Mouse (Mus musculus) embryonic facial prominence, embryonic 13.5 days (tissue): ENCODE measurements at regions not wholly inside any gene's neighbourhood (a gene's known extent, or its start where the extent isn't known, plus 50 kb on each side); places are given as distances from the start of the nearest gene placed in this dataset.

ENCODE experiments used
- ATAC-seq: fragments of 200-750 bp; cut with Nextera tagmentation; 2 replicates; pipeline ENCODE4 v1.8.0; 2017; ENCODE audit warnings: low read depth; ENCODE audit not compliant: insufficient number of reproducible peaks, insufficient read depth, low FRiP score, low TSS enrichment
- H3K27ac ChIP-seq: fragments of 300-500 bp; sonication (generic); 2 replicates; pipeline ENCODE4 v1.5.1; 2015; ENCODE audit warnings: moderate library complexity, mild to moderate bottlenecking, inconsistent platforms
- H3K27me3 ChIP-seq: fragments of 300-500 bp; sonication (generic); 2 replicates; pipeline ENCODE4 v1.6.1; 2015; ENCODE audit warnings: mild to moderate bottlenecking, inconsistent platforms
- H3K36me3 ChIP-seq: fragments of 300-500 bp; sonication (generic); 2 replicates; pipeline ENCODE4 v1.6.1; 2015; ENCODE audit warnings: mild to moderate bottlenecking, inconsistent platforms
- H3K4me1 ChIP-seq: fragments of 300-500 bp; sonication (generic); 2 replicates; pipeline ENCODE4 v1.6.1; 2015; ENCODE audit warnings: inconsistent platforms
- H3K4me2 ChIP-seq: fragments of 300-500 bp; sonication (generic); 2 replicates; pipeline ENCODE4 v1.6.1; 2015; ENCODE audit warnings: moderate library complexity, mild to moderate bottlenecking, inconsistent platforms
- H3K4me3 ChIP-seq: fragments of 300-500 bp; sonication (generic); 2 replicates; pipeline ENCODE4 v1.5.1; 2015; ENCODE audit warnings: mild to moderate bottlenecking, inconsistent platforms
- H3K9ac ChIP-seq: fragments of 300-500 bp; sonication (generic); 2 replicates; pipeline ENCODE4 v1.6.1; 2015; ENCODE audit warnings: mild to moderate bottlenecking, inconsistent platforms
- H3K9me3 ChIP-seq: fragments of 300-500 bp; sonication (generic); 2 replicates; pipeline ENCODE4 v1.6.1; 2016; ENCODE audit warnings: inconsistent platforms
- WGBS: fragments of 180-500 bp; shearing (Covaris S2); methylation state at CpG from one replicate; pipeline ENCODE4 v1.1.7; 2015; ENCODE audit warnings: mixed read lengths; 5-methylcytosine and 5-hydroxymethylcytosine counted together

GRCm38 (mm10) chr4:87718166-87718805, 314.9 kb downstream of the Mllt3 start:
- H3K4me3 ChIP-seq, result no peak overlapping the region
- H3K36me3 ChIP-seq, result no peaks in the 10 kb centered on the region
- H3K4me1 ChIP-seq, result peaks cover 12% of the 10 kb centered on the region; the same call in 1 of the 2 replicates
- H3K27ac ChIP-seq, result no peak overlapping the region
- no peak overlapping the region for H3K4me2 ChIP-seq
- no peak for ATAC-seq
- no peaks in the 10 kb centered on the region for H3K9me3 ChIP-seq
- WGBS, result 48% methylated on average over 9 of the region's 9 CpGs
- H3K9ac ChIP-seq, result no peak overlapping the region
- 0 out of 2 replicates have a peak, but pooled peaks cover 2% of the 10 kb centered on the region for H3K27me3 ChIP-seq

GRCm38 (mm10) chr4:87715212-87715933, 317.8 kb downstream of the Mllt3 start:
- Histone ChIP-seq H3K9me3 (no peaks in the 10 kb centered on the region), H3K36me3 (no peaks in the 10 kb centered on the region), H3K4me2 (no peak overlapping the region), H3K27me3 (no peaks in the 10 kb centered on the region), H3K9ac (no peak overlapping the region), H3K4me3 (no peak overlapping the region), H3K4me1 (peaks cover 12% of the 10 kb centered on the region; the same call in 1 of the 2 replicates), H3K27ac (no peak overlapping the region)
- WGBS, result 82% methylated on average over 11 of the region's 11 CpGs
- no peak for ATAC-seq

GRCm38 (mm10) chr4:87712691-87713090, 320.5 kb downstream of the Mllt3 start:
- Histone ChIP-seq H3K4me3 (no peak overlapping the region), H3K27me3 (no peaks in the 10 kb centered on the region), H3K9me3 (no peaks in the 10 kb centered on the region), H3K9ac (no peak overlapping the region), H3K36me3 (no peaks in the 10 kb centered on the region), H3K27ac (no peak overlapping the region), H3K4me1 (peaks cover 6% of the 10 kb centered on the region; the same call in 1 of the 2 replicates), H3K4me2 (no peak overlapping the region)
- ATAC-seq, result no peak
- 67% methylated on average over 2 of the region's 2 CpGs for WGBS

GRCm38 (mm10) chr4:87712286-87712685, 320.9 kb downstream of the Mllt3 start:
- no peak overlapping the region for H3K4me2 ChIP-seq
- no peaks in the 10 kb centered on the region for H3K9me3 ChIP-seq
- peaks cover 6% of the 10 kb centered on the region; the same call in 1 of the 2 replicates for H3K4me1 ChIP-seq
- WGBS, result 96% methylated on average over 3 of the region's 3 CpGs
- H3K27ac ChIP-seq, result no peak overlapping the region
- H3K4me3 ChIP-seq, result no peak overlapping the region
- no peaks in the 10 kb centered on the region for H3K27me3 ChIP-seq
- no peaks in the 10 kb centered on the region for H3K36me3 ChIP-seq
- no peak overlapping the region for H3K9ac ChIP-seq
- ATAC-seq, result no peak

- Histone ChIP-seq H3K27me3 (no peaks in the 10 kb centered on the region), H3K27ac (no peak overlapping the region), H3K4me2 (no peak overlapping the region), H3K36me3 (no peaks in the 10 kb centered on the region), H3K9ac (no peak overlapping the region), H3K4me3 (no peak overlapping the region), H3K4me1 (peaks cover 6% of the 10 kb centered on the region; the same call in 1 of the 2 replicates), H3K9me3 (no peaks in the 10 kb centered on the region)
- WGBS, result 88% methylated on average over 8 of the region's 8 CpGs
- no peak for ATAC-seq
Measured at GRCm38 (mm10) chr4:87711185-87711827, 321.9 kb downstream of the Mllt3 start.

- Histone ChIP-seq H3K9ac (no peak overlapping the region), H3K9me3 (peaks cover 5% of the 10 kb centered on the region; the same call in 1 of the 2 replicates), H3K4me1 (peaks cover 6% of the 10 kb centered on the region; the same call in 1 of the 2 replicates), H3K27ac (no peak overlapping the region), H3K4me3 (no peak overlapping the region), H3K27me3 (no peaks in the 10 kb centered on the region), H3K4me2 (no peak overlapping the region), H3K36me3 (no peaks in the 10 kb centered on the region)
- no peak for ATAC-seq
- 13% methylated on average over 5 of the region's 5 CpGs for WGBS
Measured at GRCm38 (mm10) chr4:87708981-87709645, 324.1 kb downstream of the Mllt3 start.

- WGBS, result 57% methylated on average over 2 of the region's 2 CpGs
- no peak overlapping the region for H3K27ac ChIP-seq
- no peak for ATAC-seq
Measured at GRCm38 (mm10) chr4:87707386-87707785, 325.8 kb downstream of the Mllt3 start.

GRCm38 (mm10) chr4:87702834-87703233, 330.3 kb downstream of the Mllt3 start:
- Histone ChIP-seq H3K9ac (no peak overlapping the region), H3K27me3 (no peaks in the 10 kb centered on the region), H3K9me3 (peaks cover 5% of the 10 kb centered on the region; the same call in 1 of the 2 replicates), H3K36me3 (no peaks in the 10 kb centered on the region), H3K27ac (no peak overlapping the region), H3K4me2 (no peak overlapping the region), H3K4me3 (no peak overlapping the region), H3K4me1 (peaks cover 16% of the 10 kb centered on the region)
- ATAC-seq, result no peak
- WGBS, result 75% methylated on average over 4 of the region's 4 CpGs

More at GRCm38 (mm10) chr4:87707386-87707785, 325.8 kb downstream of the Mllt3 start:
- peaks cover 5% of the 10 kb centered on the region; the same call in 1 of the 2 replicates for H3K9me3 ChIP-seq
- H3K4me2 ChIP-seq, result no peak overlapping the region
- no peaks in the 10 kb centered on the region for H3K27me3 ChIP-seq
- H3K4me3 ChIP-seq, result no peak overlapping the region
- no peaks in the 10 kb centered on the region for H3K36me3 ChIP-seq
- peaks cover 6% of the 10 kb centered on the region; the same call in 1 of the 2 replicates for H3K4me1 ChIP-seq
- no peak overlapping the region for H3K9ac ChIP-seq

GRCm38 (mm10) chr4:87702290-87702689, 330.9 kb downstream of the Mllt3 start:
- no peak overlapping the region for H3K27ac ChIP-seq
- WGBS, result 81% methylated on average over 3 of the region's 3 CpGs
- ATAC-seq, result no peak
- H3K9ac ChIP-seq, result no peak overlapping the region
- H3K9me3 ChIP-seq, result peaks cover 5% of the 10 kb centered on the region; the same call in 1 of the 2 replicates
- H3K4me3 ChIP-seq, result no peak overlapping the region
- no peak overlapping the region for H3K4me2 ChIP-seq
- peaks cover 16% of the 10 kb centered on the region for H3K4me1 ChIP-seq
- no peaks in the 10 kb centered on the region for H3K36me3 ChIP-seq
- no peaks in the 10 kb centered on the region for H3K27me3 ChIP-seq

GRCm38 (mm10) chr4:87701024-87701423, 332.1 kb downstream of the Mllt3 start:
- Histone ChIP-seq H3K4me2 (no peak overlapping the region), H3K9me3 (peaks cover 5% of the 10 kb centered on the region; the same call in 1 of the 2 replicates), H3K9ac (no peak overlapping the region), H3K4me3 (no peak overlapping the region), H3K27me3 (no peaks in the 10 kb centered on the region), H3K36me3 (no peaks in the 10 kb centered on the region), H3K4me1 (peaks cover 16% of the 10 kb centered on the region), H3K27ac (no peak overlapping the region)
- 70% methylated on average over 4 of the region's 4 CpGs for WGBS
- no peak for ATAC-seq

- Histone ChIP-seq H3K4me1 (peaks cover 16% of the 10 kb centered on the region), H3K4me2 (no peak overlapping the region), H3K27me3 (no peaks in the 10 kb centered on the region), H3K27ac (no peak overlapping the region), H3K9me3 (peaks cover 3% of the 10 kb centered on the region; the same call in 1 of the 2 replicates), H3K4me3 (no peak overlapping the region), H3K36me3 (no peaks in the 10 kb centered on the region), H3K9ac (no peak overlapping the region)
- ATAC-seq, result no peak
- 49% methylated on average over 2 of the region's 2 CpGs for WGBS
Measured at GRCm38 (mm10) chr4:87700508-87700907, 332.7 kb downstream of the Mllt3 start.
